Mouse (Mus musculus) heart, adult 18-20 months (tissue): ENCODE results near the gene Glyatl3. TPM values are rescaled to one million over a fixed set of nuclear protein-coding genes. Genes with fewer than 3 reads are reported as not detected.

Experiments
- DNase-seq, 2 experiments: peaks; one replicate each; pipeline ENCODE4 v3.0.0; 2021 to 2022; ENCODE audit warnings: mixed read lengths in 1 of 2
- total RNA-seq, 2 experiments: library from RNA; stranded (reverse); gene quantifications; 2 replicates each; pipeline ENCODE4 v1.2.3; 2021

The Glyatl3 gene
- total RNA-seq, 2 experiments from 2014 or later = not detected

GRCm38 (mm10) chr17:40855065-40855464, 59.1 kb downstream of the Glyatl3 start:
- DNase-seq = no peak

Other genes with a start within 250 kb of the Glyatl3 start
- not detected for gene Esp1, start 187.2 kb downstream of the Glyatl3 start, total RNA-seq
- not detected for gene Crisp2, start 107.3 kb downstream of the Glyatl3 start, total RNA-seq
- not detected for gene Rhag, start 103.2 kb downstream of the Glyatl3 start, total RNA-seq
- under 1 TPM; 0.26 to 0.52 TPM for gene 9130008F23Rik, start 33.8 kb downstream of the Glyatl3 start, total RNA-seq
- gene Mut, start 20.3 kb upstream of the Glyatl3 start, total RNA-seq = 100 to 1,000 TPM; 148 to 177 TPM
- gene Cenpq, start 20.7 kb upstream of the Glyatl3 start, total RNA-seq = 1 to 10 TPM; 5.7 to 6.6 TPM